Mouse (Mus musculus): ENCODE measurements around the gene Tinagl1. TPM values are rescaled to one million over a fixed set of nuclear protein-coding genes. Genes with fewer than 3 reads are reported as not detected.

Gene Tinagl1
- polyA plus RNA-seq, 1 experiment from 2014 or later = 65.6 TPM

DNA sequence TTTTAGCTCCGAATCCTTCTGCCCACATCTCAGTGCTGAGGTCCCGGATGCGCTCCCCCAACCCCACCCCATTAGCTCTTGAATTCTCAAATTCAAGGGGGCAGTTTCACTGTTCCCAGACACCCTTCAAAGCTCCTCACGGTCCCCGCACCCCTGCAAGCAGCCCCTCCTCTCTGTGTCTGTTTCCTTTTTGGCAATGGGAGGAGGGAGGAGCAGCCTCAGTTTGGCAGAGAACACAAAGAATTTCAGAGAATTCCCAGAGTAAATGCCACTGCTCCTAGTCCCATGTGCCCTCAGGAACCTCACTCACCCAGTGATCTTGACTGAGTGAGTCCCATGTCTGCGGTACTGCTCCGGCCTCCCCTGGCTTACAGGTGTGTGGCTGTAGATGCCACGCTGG, 8.3 kb downstream of the Tinagl1 start:
- H3K27me3 ChIP-seq (replicated peaks) = no peaks in the 10 kb centered on the region
- no peak for ATAC-seq
- no peaks in the 10 kb centered on the region for H3K9me3 ChIP-seq
- no peaks in the 10 kb centered on the region for H3K36me3 ChIP-seq
- H3K4me3 ChIP-seq (replicated peaks) = no peak overlapping the region
- no peak overlapping the region for H3K27ac ChIP-seq
- WGBS = 68% methylated on average over 8 of the region's 8 CpGs
- peaks cover 52% of the 10 kb centered on the region for H3K4me1 ChIP-seq (replicated peaks)
- no peak overlapping the region for H3K4me2 ChIP-seq (replicated peaks)
- no peak overlapping the region for H3K9ac ChIP-seq

DNA sequence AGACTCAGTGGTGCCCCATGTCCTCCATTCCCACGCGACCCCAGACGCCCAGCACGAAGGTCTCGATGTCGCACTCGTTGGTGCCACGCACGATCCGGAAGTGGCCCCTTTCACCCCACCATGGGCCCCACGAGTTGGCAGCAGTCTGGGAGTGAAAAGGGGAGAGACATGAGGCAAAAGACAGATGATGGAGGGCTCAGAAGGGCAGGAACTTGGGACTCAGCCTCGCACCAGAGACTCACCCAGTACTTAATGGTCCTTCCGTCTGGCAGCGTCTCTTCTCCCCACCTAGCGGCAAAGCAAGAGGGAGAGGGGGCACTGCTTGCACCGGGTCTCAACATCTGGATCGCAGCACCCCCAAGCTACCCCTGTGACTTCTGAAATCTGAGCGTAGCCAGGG, 8.9 kb downstream of the Tinagl1 start:
- Histone ChIP-seq H3K36me3 (no peaks in the 10 kb centered on the region), H3K9ac (no peak overlapping the region), H3K4me3 (replicated peaks) (no peak overlapping the region), H3K27ac (no peak overlapping the region), H3K27me3 (replicated peaks) (no peaks in the 10 kb centered on the region), H3K4me2 (replicated peaks) (no peak overlapping the region), H3K9me3 (no peaks in the 10 kb centered on the region), H3K4me1 (replicated peaks) (peaks cover 46% of the 10 kb centered on the region)
- ATAC-seq = no peak
- WGBS = 73% methylated on average over 18 of the region's 18 CpGs

DNA sequence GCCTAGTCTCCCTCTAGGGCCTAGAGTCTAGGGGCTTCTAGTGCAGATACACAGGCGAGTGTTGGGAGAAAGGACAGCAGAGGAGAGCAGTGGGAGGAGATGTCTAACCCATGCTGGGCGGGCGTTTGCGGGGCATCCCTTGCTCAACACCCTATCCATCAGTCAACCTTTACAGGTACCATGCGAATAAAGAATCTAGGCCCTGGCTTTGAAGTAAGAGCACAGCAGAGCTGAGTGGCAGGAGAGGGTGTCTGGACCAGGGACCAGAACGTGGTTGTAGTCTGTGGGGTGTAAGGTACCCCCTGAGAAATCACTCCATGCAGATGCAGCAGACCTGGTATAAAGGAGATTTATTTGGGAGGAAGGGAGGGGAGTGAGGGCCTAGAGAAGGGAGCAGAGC, 10.8 kb downstream of the Tinagl1 start:
- Histone ChIP-seq H3K4me2 (replicated peaks) (no peak overlapping the region), H3K4me1 (replicated peaks) (peaks cover 39% of the 10 kb centered on the region), H3K9me3 (no peaks in the 10 kb centered on the region), H3K27me3 (replicated peaks) (no peaks in the 10 kb centered on the region), H3K27ac (0 out of 2 replicates have a peak overlapping the region, but pooled peaks have one; percentile 0), H3K4me3 (replicated peaks) (no peak overlapping the region), H3K36me3 (no peaks in the 10 kb centered on the region), H3K9ac (no peak overlapping the region)
- WGBS = 81% methylated on average over 6 of the region's 6 CpGs
- no peak for ATAC-seq

DNA sequence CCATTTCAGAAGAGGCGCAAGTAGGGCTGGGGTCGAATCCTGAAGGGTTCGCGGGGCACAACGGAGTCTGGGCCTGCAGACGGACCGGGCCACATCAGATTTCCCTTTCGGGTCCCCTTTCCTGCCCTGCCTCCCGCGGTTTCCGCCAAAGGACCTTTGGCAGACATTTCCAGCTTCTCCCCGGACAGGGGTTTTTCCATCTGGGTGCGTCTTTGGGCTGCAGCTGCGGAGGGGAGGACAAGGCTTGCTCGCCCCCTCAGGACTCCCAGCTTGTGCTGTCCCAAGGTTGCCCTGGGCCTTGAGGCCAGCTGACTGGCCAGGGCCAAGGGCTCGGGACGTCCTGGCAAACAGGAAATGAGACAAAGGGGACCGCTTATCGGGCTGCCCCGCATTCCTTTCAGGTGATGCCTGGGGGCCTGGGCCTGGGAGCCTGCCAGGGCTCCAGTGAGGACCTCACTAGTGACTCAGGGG, 11.5 kb downstream of the Tinagl1 start:
- no peaks in the 10 kb centered on the region for H3K27me3 ChIP-seq (replicated peaks)

DNA sequence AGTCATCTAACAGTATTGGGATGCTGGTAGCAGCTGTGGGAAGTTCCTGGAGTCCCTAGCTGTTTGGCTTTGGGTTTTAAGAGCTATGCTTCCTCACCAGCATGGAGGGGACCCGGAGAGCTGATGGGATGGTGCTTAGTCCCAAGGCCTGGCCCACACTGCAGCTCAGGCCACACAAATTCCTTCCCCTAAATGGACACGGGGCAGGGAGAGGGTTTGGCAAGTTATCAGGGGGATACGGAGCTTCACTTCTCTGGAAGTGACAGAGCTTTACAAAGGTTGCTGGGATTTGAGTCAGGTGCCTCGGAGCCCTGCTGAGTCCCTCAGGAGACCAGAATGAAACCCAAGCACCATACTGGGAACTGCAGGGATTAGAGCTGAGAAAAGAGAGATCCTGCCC, 13.6 kb downstream of the Tinagl1 start:
- H3K9ac ChIP-seq = no peak overlapping the region
- 46% methylated on average over 4 of the region's 4 CpGs for WGBS
- H3K36me3 ChIP-seq = no peaks in the 10 kb centered on the region
- H3K4me1 ChIP-seq (replicated peaks) = peaks cover 16% of the 10 kb centered on the region
- H3K4me2 ChIP-seq (replicated peaks) = no peak overlapping the region
- ATAC-seq = no peak
- H3K9me3 ChIP-seq = no peaks in the 10 kb centered on the region
- H3K4me3 ChIP-seq (replicated peaks) = no peak overlapping the region
- H3K27ac ChIP-seq = no peak overlapping the region
- no peaks in the 10 kb centered on the region for H3K27me3 ChIP-seq (replicated peaks)

More for the DNA sequence above, 11.5 kb downstream of the Tinagl1 start:
- H3K4me3 ChIP-seq (replicated peaks) = peak overlapping the region; percentile 7; the same call in 1 of the 2 replicates
- 0 out of 2 replicates have a peak overlapping the region, but pooled peaks have one; percentile 0 for H3K27ac ChIP-seq
- H3K4me1 ChIP-seq (replicated peaks) = peaks cover 32% of the 10 kb centered on the region
- H3K9ac ChIP-seq = 0 out of 2 replicates have a peak overlapping the region, but pooled peaks have one; percentile 35
- no peaks in the 10 kb centered on the region for H3K9me3 ChIP-seq
- peak overlapping the region; percentile 54 for H3K4me2 ChIP-seq (replicated peaks)
- 6% methylated on average over 20 of the region's 20 CpGs for WGBS
- peak; percentile 6; the same call in 1 of the 2 replicates for ATAC-seq
- no peaks in the 10 kb centered on the region for H3K36me3 ChIP-seq

DNA sequence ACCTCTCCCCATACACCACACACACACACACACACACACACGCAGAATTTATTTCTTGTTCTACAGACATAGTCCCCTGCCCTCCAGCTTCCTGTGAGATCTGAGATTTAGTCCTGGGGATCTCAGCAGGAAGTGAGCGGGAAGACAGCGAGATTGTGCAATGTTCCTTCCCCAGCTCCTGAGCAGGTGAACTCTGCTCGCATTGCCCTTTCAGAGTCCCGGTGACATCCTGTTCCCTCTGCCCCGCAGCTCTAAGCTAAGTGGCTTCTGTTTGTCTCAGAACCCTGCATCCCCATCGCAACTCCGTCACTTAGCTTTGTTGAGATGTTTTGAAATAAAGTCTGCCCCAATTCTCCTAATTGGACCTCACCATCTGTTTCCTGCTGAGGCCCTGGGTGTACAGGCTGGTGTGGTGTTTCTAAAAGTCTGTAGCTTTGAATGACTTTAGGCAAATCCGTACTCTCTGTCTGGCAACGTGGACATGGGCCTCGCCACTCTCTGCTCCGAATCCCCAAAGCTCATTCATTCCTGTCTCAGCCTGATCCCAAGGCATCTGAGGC, 18.0 kb downstream of the Tinagl1 start:
- 68% methylated on average over 12 of the region's 12 CpGs for WGBS
- Histone ChIP-seq H3K9ac (no peak overlapping the region), H3K27ac (no peak overlapping the region), H3K4me2 (replicated peaks) (no peak overlapping the region), H3K4me3 (replicated peaks) (no peak overlapping the region), H3K4me1 (replicated peaks) (no peaks in the 10 kb centered on the region; the same call in 1 of the 2 replicates), H3K27me3 (replicated peaks) (peaks cover 8% of the 10 kb centered on the region), H3K36me3 (no peaks in the 10 kb centered on the region), H3K9me3 (no peaks in the 10 kb centered on the region)
- ATAC-seq = peak; percentile 75

DNA sequence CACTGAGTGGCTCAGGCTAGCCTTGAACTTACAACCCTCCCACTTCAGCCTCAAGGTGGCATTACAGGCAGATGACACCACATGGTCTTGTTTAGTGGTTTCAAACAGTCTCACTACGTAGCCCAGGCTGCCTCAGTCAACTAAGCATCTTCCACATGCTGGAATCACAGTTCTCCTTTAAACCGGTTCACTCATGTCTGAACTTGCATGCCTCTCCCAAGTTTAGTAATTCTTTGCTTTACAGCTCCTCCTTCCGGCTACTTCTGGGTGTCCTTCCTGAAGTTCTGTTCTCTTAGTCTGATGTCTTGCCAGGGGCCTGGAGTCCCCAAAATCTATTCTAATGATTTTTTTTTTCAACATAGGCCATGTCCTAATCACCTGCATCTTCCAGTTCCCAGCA, 20.7 kb downstream of the Tinagl1 start:
- H3K36me3 ChIP-seq = no peaks in the 10 kb centered on the region
- WGBS = 75% methylated on average over 3 of the region's 3 CpGs
- H3K4me1 ChIP-seq (replicated peaks) = no peaks in the 10 kb centered on the region; the same call in 1 of the 2 replicates

DNA sequence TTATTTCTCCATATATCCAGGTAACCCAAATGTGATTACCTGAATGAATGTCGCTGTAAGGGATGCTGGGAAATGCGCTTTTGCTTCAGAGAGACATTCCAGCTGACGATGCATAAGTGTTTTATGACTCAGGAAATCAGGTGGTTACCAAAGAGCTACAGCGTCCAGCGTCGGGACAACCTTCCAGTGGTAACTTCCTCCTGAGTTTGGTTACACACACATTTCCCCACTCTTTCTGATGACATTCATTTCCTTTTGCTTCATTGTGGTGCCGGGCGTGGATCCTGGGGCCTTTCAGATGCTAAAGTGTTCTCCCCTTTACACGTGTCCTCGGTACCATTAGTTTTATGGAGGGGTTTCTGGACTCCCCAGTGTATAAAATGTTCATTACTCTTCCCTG, 26.5 kb downstream of the Tinagl1 start:
- WGBS = 59% methylated on average over 10 of the region's 10 CpGs
- ATAC-seq = no peak

More for the DNA sequence above, 20.7 kb downstream of the Tinagl1 start:
- H3K9ac ChIP-seq = no peak overlapping the region
- peaks cover 8% of the 10 kb centered on the region for H3K27me3 ChIP-seq (replicated peaks)
- H3K9me3 ChIP-seq = no peaks in the 10 kb centered on the region
- no peak overlapping the region for H3K4me3 ChIP-seq (replicated peaks)
- no peak for ATAC-seq
- no peak overlapping the region for H3K4me2 ChIP-seq (replicated peaks)
- no peak overlapping the region for H3K27ac ChIP-seq

DNA sequence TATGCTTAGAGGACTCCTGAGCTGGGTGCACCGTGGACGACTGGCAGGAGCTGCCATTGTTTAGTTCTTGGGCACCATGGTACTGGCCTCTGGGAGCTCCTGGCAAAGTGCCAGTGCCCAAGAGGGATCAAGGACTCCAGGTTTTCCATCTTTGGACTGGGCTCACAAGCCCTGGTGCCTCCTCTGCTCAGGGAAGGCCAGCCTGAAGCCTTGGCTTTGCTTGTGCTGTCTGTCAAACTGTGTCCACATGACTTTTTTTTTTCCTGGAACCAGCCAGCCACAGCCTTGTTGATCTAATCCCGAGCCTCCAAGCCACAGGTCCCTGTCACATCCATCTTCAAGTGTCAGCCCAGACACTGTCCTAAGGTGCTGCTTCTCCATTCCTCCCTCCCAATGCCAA, 33.1 kb downstream of the Tinagl1 start:
- 51% methylated on average over 3 of the region's 3 CpGs for WGBS
- no peak for ATAC-seq
- H3K27me3 ChIP-seq (replicated peaks) = peaks cover 37% of the 10 kb centered on the region

More for the DNA sequence above, 26.5 kb downstream of the Tinagl1 start:
- H3K27ac ChIP-seq = no peak overlapping the region
- peaks cover 8% of the 10 kb centered on the region for H3K27me3 ChIP-seq (replicated peaks)
- H3K9me3 ChIP-seq = no peaks in the 10 kb centered on the region
- no peak overlapping the region for H3K9ac ChIP-seq
- no peak overlapping the region for H3K4me3 ChIP-seq (replicated peaks)
- H3K4me2 ChIP-seq (replicated peaks) = no peak overlapping the region
- no peaks in the 10 kb centered on the region for H3K36me3 ChIP-seq
- H3K4me1 ChIP-seq (replicated peaks) = no peaks in the 10 kb centered on the region

DNA sequence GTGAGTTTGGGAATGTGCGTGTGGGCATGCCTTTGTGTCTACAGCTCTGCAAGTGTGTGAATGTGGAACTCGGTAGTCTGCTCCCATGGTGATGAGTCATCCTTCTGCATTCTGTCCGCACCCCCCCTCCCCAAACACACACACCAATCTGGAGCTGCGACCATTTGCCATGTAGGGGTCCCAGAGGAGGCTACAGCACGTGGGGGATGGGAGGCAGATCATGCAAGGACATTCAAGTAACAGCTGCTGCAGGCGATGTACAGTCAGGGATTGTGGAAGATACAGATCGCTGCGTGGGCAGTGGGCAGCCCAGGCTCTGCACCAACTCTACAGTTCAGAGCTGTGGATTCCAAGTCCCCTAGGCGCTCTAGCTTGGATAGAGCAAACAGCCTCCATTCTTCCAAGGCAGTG, 33.9 kb downstream of the Tinagl1 start:
- Histone ChIP-seq H3K4me1 (replicated peaks) (peaks cover 14% of the 10 kb centered on the region), H3K4me2 (replicated peaks) (no peak overlapping the region), H3K27ac (no peak overlapping the region), H3K36me3 (no peaks in the 10 kb centered on the region), H3K9me3 (no peaks in the 10 kb centered on the region), H3K9ac (no peak overlapping the region), H3K27me3 (replicated peaks) (peaks cover 37% of the 10 kb centered on the region), H3K4me3 (replicated peaks) (no peak overlapping the region)
- 51% methylated on average over 9 of the region's 9 CpGs for WGBS
- ATAC-seq = no peak

More for the DNA sequence above, 33.1 kb downstream of the Tinagl1 start:
- Histone ChIP-seq H3K4me2 (replicated peaks) (no peak overlapping the region), H3K4me1 (replicated peaks) (peaks cover 14% of the 10 kb centered on the region), H3K36me3 (no peaks in the 10 kb centered on the region), H3K9me3 (no peaks in the 10 kb centered on the region), H3K27ac (no peak overlapping the region), H3K9ac (no peak overlapping the region), H3K4me3 (replicated peaks) (no peak overlapping the region)

DNA sequence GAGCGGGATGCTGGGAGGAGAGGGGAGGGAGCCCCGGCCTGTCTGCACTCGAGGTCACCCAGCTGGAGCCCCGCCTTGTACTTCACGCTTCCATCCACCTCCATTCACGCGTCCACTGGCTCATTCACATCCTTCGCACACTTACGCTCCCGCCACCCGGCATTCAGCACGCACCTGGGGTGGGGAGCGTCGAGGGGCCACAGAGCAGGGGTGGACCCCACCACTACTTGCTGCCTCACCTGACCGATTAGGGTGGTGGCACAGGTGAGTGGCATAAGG, 35.8 kb downstream of the Tinagl1 start, which contains the start of gene Hcrtr1:
Hcrtr1 (minus strand) TSS at position 146 of the 279 bp plus-strand sequence.
- no peaks in the 10 kb centered on the region for H3K36me3 ChIP-seq
- H3K4me2 ChIP-seq (replicated peaks) = peak within 1 kb of the TSS; percentile 70
- no peak; the same call in 1 of the 2 replicates for ATAC-seq
- no peaks in the 10 kb centered on the region for H3K9me3 ChIP-seq
- H3K9ac ChIP-seq = peak within 1 kb of the TSS; percentile 24; the same call in 1 of the 2 replicates
- 3% methylated on average over 14 of the region's 15 CpGs for WGBS
- H3K27ac ChIP-seq = no peak within 1 kb of the TSS
- H3K4me1 ChIP-seq (replicated peaks) = peaks cover 26% of the 10 kb centered on the region
- H3K27me3 ChIP-seq (replicated peaks) = peaks cover 37% of the 10 kb centered on the region
- H3K4me3 ChIP-seq (replicated peaks) = peak within 1 kb of the TSS; percentile 35

DNA sequence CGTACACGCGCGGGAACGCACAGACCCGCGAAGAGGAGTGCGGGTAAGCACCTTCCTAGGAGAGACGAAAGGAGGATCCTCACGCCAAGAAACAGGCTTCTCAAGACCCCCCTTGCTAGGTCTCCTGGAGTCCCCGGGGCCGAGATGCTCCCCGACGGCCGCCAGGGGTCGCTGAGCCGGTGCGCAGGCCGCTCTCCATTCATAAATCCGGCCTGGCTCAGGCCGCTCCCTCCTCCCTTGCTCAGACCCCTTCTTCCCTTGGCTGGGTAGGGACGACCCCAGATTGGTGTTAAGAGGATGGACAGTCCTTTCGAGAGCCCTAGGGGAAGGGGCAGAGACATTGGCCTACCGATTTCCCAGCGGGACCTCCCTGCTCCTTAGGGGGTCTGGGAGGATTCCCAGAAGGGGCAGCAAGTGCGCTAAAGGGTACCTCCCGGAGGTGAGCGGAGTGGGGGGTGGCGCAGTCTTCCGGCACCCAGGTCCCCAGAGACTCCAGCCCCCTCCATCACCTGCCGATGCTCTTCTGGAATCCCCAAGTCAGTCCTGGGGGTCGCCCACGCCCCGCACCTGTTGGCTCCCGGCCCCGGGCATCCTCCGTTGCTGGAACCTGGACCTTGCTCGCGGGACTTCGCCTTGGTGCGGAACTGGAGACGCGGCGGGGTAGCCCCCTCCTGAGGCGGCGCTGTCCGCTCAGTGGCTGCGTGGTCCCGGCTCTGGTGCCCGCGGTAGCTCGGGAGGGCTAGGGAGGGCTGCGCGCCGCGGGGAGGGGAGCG, 36.3 kb downstream of the Tinagl1 start:
- WGBS = under 1% methylated on average over 57 of the region's 57 CpGs
- Histone ChIP-seq H3K27me3 (replicated peaks) (peaks cover 37% of the 10 kb centered on the region), H3K9me3 (no peaks in the 10 kb centered on the region), H3K4me3 (replicated peaks) (peak overlapping the region; percentile 35), H3K27ac (no peak overlapping the region), H3K4me1 (replicated peaks) (peaks cover 32% of the 10 kb centered on the region), H3K4me2 (replicated peaks) (peak overlapping the region; percentile 70), H3K36me3 (no peaks in the 10 kb centered on the region), H3K9ac (peak overlapping the region; percentile 24; the same call in 1 of the 2 replicates)
- peak; percentile 60 for ATAC-seq

Data from intestine, embryonic 15.5 days (tissue).